8 mouse cellular contexts compared by ENCODE assay signal in the genomic region with DNA sequence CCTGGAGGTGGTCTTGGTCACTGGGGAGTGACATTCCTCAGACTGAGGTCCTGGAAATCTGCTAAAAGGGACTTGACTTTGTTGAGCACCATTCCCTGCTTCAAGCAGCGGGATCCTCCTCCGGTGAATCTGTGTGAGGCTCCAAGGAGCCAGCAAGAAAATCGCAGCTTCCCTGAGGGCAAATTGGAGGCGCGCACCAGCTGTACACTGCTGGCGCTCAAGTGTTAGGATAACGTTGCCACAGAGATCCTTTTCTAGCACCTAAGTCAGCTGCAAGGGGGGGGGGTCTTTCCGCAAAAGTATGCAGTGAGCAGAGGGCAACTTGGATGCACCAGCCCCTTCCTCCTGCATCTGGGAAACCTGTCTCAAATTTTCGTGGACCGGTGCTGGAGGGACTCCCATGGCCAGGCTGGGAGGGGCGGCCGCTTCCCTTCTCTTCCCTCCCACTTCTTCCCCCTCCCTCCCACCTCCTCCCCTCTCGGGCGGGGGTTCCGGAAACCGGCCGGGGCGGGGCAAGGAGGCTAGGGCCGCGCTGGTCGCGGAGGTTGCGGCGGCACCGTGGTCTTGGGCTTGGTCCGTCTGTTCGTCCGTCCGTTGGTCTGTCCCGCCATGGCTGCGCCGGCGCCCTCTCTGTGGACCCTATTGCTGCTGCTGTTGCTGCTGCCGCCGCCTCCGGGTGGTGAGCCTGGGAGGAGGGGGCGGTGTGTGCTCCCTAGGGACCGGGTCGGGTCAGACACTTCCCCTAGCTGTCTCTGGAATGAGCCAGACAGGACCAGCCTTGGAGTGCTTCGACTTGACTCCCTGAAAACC. TPM values are rescaled to one million over a fixed set of nuclear protein-coding genes. Genes with fewer than 3 reads are reported as not detected.
DNase-seq lines count a peak whose midpoint lies in the region; ATAC-seq and TF ChIP-seq lines count a peak whose summit lies in the region.

Gene Shisa5, plus strand, starts transcription at position 480 of the 810 bp plus-strand sequence.

- no peak for TF ChIP-seq EP300 in CH12.LX (IDR thresholded peaks at IDR 0.05; ENCODE audit: low read length)

- ATAC-seq in lung, embryonic 15.5 days (ENCODE audit: borderline replicate concordance, extremely low read depth, low FRiP score, low TSS enrichment): peak; percentile 92
- ATAC-seq in neutrophil, adult 5-6 weeks (ENCODE audit: extremely low read depth, insufficient number of reproducible peaks, low FRiP score, poor library complexity, severe bottlenecking): peak; percentile 77

- H3K4me2 ChIP-seq in CH12.LX (ENCODE audit: insufficient read depth, low read depth, poor library complexity, severe bottlenecking): peak within 1 kb of the TSS; percentile 69
- peak within 1 kb of the TSS; percentile 66 for H3K4me2 ChIP-seq in lung, embryonic 15.5 days

- no peak for DNase-seq in CH12.LX (ENCODE audit: extremely low read depth)
- DNase-seq in adrenal gland, adult 8-10 months: peak; percentile 69
- DNase-seq in forebrain, embryonic 10.5 days (ENCODE audit: extremely low spot score, low spot score): peak; percentile 70
- peak; percentile 86 to 87 for DNase-seq in heart, postnatal 10 days
- DNase-seq in kidney, postnatal 36 days: peak; percentile 84 to 93
- DNase-seq in yolk sac, embryonic 10.5 days (ENCODE audit: low spot score): peak; percentile 88

- H3K79me2 ChIP-seq in CH12.LX (replicated peaks; ENCODE audit: control insufficient read depth, extremely low read depth, insufficient read depth, poor library complexity, severe bottlenecking): no peaks in the 10 kb centered on the region

- dilution Hi-C loops in CH12.LX (cut with MboI; ENCODE audit: extremely low pct_ligation_motif_present, extremely low pct_unique_long_range_greater_than_20kb, low sequenced_read_pairs): no loop called here

- TF ChIP-seq RAD21 in CH12.LX (IDR thresholded peaks at IDR 0.05; ENCODE audit: low read depth, low read length): no peak

- H3K4me1 ChIP-seq in CH12.LX (ENCODE audit: control insufficient read depth in 1 of 2, insufficient read depth in 2 of 2): peaks cover 16 to 21% of the 10 kb centered on the region in 2 experiments
- peaks cover 30% of the 10 kb centered on the region for H3K4me1 ChIP-seq in forebrain, embryonic 10.5 days
- peaks cover 30% of the 10 kb centered on the region for H3K4me1 ChIP-seq in lung, embryonic 15.5 days

- H3K27ac ChIP-seq in CH12.LX (ENCODE audit: insufficient read depth, low read depth): no peak within 1 kb of the TSS
- peak within 1 kb of the TSS; percentile 88 for H3K27ac ChIP-seq in forebrain, embryonic 10.5 days
- peak within 1 kb of the TSS; percentile 85 for H3K27ac ChIP-seq in lung, embryonic 15.5 days

- in situ Hi-C loops in CH12.LX (cut with MboI; ENCODE audit: low pct_ligation_motif_present, low pct_unique_long_range_greater_than_20kb, low sequenced_read_pairs): no loop called here

- H3K4me3 ChIP-seq in CH12.LX (replicated peaks in 1 of 3; ENCODE audit: low read depth in 2 of 3, low read length in 2 of 3, poor library complexity in 1 of 3): peak within 1 kb of the TSS; percentile 63 to 77 (median 69)
- H3K4me3 ChIP-seq in forebrain, embryonic 10.5 days: peak within 1 kb of the TSS; percentile 82
- H3K4me3 ChIP-seq in lung, embryonic 15.5 days: peak within 1 kb of the TSS; percentile 86

- no peaks in the 10 kb centered on the region for H3K27me3 ChIP-seq in CH12.LX (replicated peaks)
- peaks cover 14% of the 10 kb centered on the region for H3K27me3 ChIP-seq in forebrain, embryonic 10.5 days (ENCODE audit: poor library complexity, severe bottlenecking)
- no peaks in the 10 kb centered on the region for H3K27me3 ChIP-seq in lung, embryonic 15.5 days

- H3K36me3 ChIP-seq in CH12.LX (replicated peaks in 1 of 2; ENCODE audit: control insufficient read depth in 1 of 2, insufficient read depth in 1 of 2, low read length in 1 of 2): peaks cover 0 to 14% of the 10 kb centered on the region in 2 experiments
- no peaks in the 10 kb centered on the region for H3K36me3 ChIP-seq in forebrain, embryonic 10.5 days (replicated peaks)
- no peaks in the 10 kb centered on the region for H3K36me3 ChIP-seq in lung, embryonic 15.5 days

- H3K9me3 ChIP-seq in CH12.LX (replicated peaks; ENCODE audit: low read length): no peaks in the 10 kb centered on the region
- no peaks in the 10 kb centered on the region for H3K9me3 ChIP-seq in forebrain, embryonic 10.5 days
- no peaks in the 10 kb centered on the region for H3K9me3 ChIP-seq in lung, embryonic 15.5 days

- TF ChIP-seq POLR2A in CH12.LX (IDR thresholded peaks at IDR 0.05; ENCODE audit: low read depth, low read length): peak; percentile 55

- TF ChIP-seq CTCF in CH12.LX (conservative IDR thresholded peaks at IDR 0.05 in 1 of 2, IDR thresholded peaks at IDR 0.05 in 1 of 2; ENCODE audit: low read depth in 2 of 2, low read length in 2 of 2): no peak

- WGBS in forebrain, embryonic 10.5 days: under 1% methylated on average over 40 of the region's 40 CpGs
- WGBS in lung, embryonic 15.5 days: under 1% methylated on average over 40 of the region's 40 CpGs

- intact Hi-C loops in heart, postnatal 10 days (cut with DNase I): loop anchor here (1.0 to 5.0 kb wide), 2 partner anchors 21 to 36 kb away; partner anchors contain the start of gene Trex1

- H3K9ac ChIP-seq in CH12.LX (ENCODE audit: insufficient read depth, low read depth): peak within 1 kb of the TSS; percentile 46
- peak within 1 kb of the TSS; percentile 85 for H3K9ac ChIP-seq in lung, embryonic 15.5 days

TF ChIP-seq in CH12.LX, 34 proteins besides CTCF, POLR2A, EP300 and RAD21:
- TF ChIP-seq JUN (IDR thresholded peaks at IDR 0.05; ENCODE audit: insufficient read depth, low read depth, low read length) (no peak), MAZ (IDR thresholded peaks at IDR 0.05; ENCODE audit: low read depth, low read length) (peak; percentile 99), MXI1 (IDR thresholded peaks at IDR 0.05; ENCODE audit: low read depth, low read length) (no peak; the same call in 1 of the 2 replicates), MYC (IDR thresholded peaks at IDR 0.05; ENCODE audit: low read depth, low read length) (no peak), ZKSCAN1 (IDR thresholded peaks at IDR 0.05; ENCODE audit: borderline replicate concordance, low read depth, low read length) (no peak), TCF12 (IDR thresholded peaks at IDR 0.05; ENCODE audit: low read depth, low read length) (peak; percentile 5; the same call in 1 of the 2 replicates), ELF1 (IDR thresholded peaks at IDR 0.05; ENCODE audit: low read depth, low read length) (peak; percentile 53; the same call in 1 of the 2 replicates), KAT2A (IDR thresholded peaks at IDR 0.05; ENCODE audit: insufficient replicate concordance, low read length) (0 out of 2 replicates have a peak, but pooled peaks have one; percentile 19)

RNA-seq across cellular contexts. Expression of gene Shisa5, which starts in this region (rescaled TPM):
- total RNA-seq in CH12.LX (2012; rRNA removed): 134 and 153 TPM in 2 replicates
- total RNA-seq in CH12.LX (2014; rRNA removed): 156 and 170 TPM in 2 replicates
- polyA plus RNA-seq in CH12.LX (2012; ENCODE audit: insufficient read length, low read depth): 121 and 166 TPM in 2 replicates
- total RNA-seq in adrenal gland, adult 8-10 months (2022): 100 to 1,000 TPM; 126 to 177 (median 159) TPM
- 29.7 and 31.5 TPM in 2 replicates for polyA plus RNA-seq in forebrain, embryonic 10.5 days (2016; fragmentation: Nextera tagmentation; extraction: Ambion mirVana)
- 10 to 100 TPM; 51.6 to 53.2 TPM for total RNA-seq in heart, postnatal 10 days (2021)
- polyA plus RNA-seq in lung, embryonic 15.5 days (2015; fragmentation: Nextera tagmentation; extraction: Ambion mirVana): 83.2 and 98.3 TPM in 2 replicates
- total RNA-seq in neutrophil, adult 5-6 weeks (2017): 1,927 and 2,078 TPM in 2 replicates

Comparison
In these comparisons a context has a peak if more than half of its experiments do, and no peak if none do; other contexts are left out.
1. RNA of gene Shisa5 (total RNA-seq): 1,927 to 2,078 TPM in neutrophil, adult 5-6 weeks; 134 to 170 TPM in CH12.LX, 126 to 177 TPM in adrenal gland, adult 8-10 months and 51.6 to 53.2 TPM in heart, postnatal 10 days; every median in the first group is over 10 times any median in the second.
2. Peak in every context shown above with its lines, with median percentiles within 50 percentile points of each other: H3K4me3 ChIP-seq.